32 mouse cellular contexts compared by ENCODE assay signal in the genomic region with DNA sequence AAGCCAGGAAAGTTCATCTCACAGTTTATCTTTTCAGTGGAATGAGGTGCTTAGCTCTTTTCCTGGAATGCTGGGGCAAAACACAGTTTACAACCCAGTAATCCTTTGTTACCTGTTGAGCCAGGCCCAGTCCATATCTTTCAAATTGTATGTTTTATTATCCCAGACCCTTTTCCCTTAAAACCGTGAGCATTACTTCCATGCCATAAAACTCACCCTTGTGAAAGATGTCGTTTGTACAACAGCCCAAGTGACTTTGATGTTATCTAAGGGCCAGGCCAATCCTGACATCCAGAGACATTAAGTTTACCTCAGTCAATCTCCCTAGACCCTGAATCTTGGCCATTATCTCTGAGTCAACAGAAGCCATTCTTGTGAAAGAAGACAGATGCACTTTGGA. TPM values are rescaled to one million over a fixed set of nuclear protein-coding genes. Genes with fewer than 3 reads are reported as not detected.
"Had no signal": no experiment of that assay in that cellular context is flagged by ENCODE, and none has a peak within 500 bp of the region (broad histone marks: within the 10 kb centered on the region; RNA-seq: fewer than 3 reads in every experiment).

No protein-coding gene starts in this region.

- DNase-seq: left cerebral cortex, postnatal 4 days; liver; liver, embryonic 13.5 days; liver, postnatal 0 days; lung, adult 2 months; lung, embryonic 14.5 days; lung, postnatal 10 days; lung, postnatal 14 days; lung, postnatal 36 days; lung, postnatal 4 days; midbrain, embryonic 14.5 days had no signal

- H3K27ac ChIP-seq: left cerebral cortex, adult 2 months; limb, embryonic 10.5 days; limb, embryonic 12.5 days; limb, embryonic 13.5 days; limb, embryonic 15.5 days; liver, embryonic 12.5 days; liver, embryonic 13.5 days; liver, embryonic 14.5 days; liver, embryonic 15.5 days; lung, embryonic 15.5 days; macrophage; midbrain, embryonic 10.5 days; midbrain, embryonic 12.5 days; midbrain, embryonic 13.5 days; midbrain, embryonic 15.5 days had no signal

- H3K9me3 ChIP-seq: limb, embryonic 10.5 days; limb, embryonic 12.5 days; limb, embryonic 13.5 days; limb, embryonic 15.5 days; liver, embryonic 12.5 days; liver, embryonic 13.5 days; liver, embryonic 15.5 days; lung, embryonic 15.5 days; megakaryocyte, embryonic 14.5 days; midbrain, embryonic 10.5 days; midbrain, embryonic 12.5 days; midbrain, embryonic 13.5 days; midbrain, embryonic 15.5 days had no signal

- H3K4me2 ChIP-seq: limb, embryonic 12.5 days; limb, embryonic 13.5 days; limb, embryonic 15.5 days; liver, embryonic 11.5 days; liver, embryonic 12.5 days; liver, embryonic 13.5 days; liver, embryonic 15.5 days; lung, embryonic 14.5 days; lung, embryonic 15.5 days; midbrain, embryonic 11.5 days; midbrain, embryonic 12.5 days; midbrain, embryonic 13.5 days; midbrain, embryonic 15.5 days had no signal

- H3K9ac ChIP-seq: limb, embryonic 12.5 days; limb, embryonic 13.5 days; limb, embryonic 15.5 days; liver, embryonic 12.5 days; liver, embryonic 13.5 days; liver, embryonic 14.5 days; liver, embryonic 15.5 days; liver, postnatal 0 days; lung, embryonic 14.5 days; lung, embryonic 15.5 days; midbrain, embryonic 12.5 days; midbrain, embryonic 13.5 days; midbrain, embryonic 15.5 days had no signal

- H3K4me1 ChIP-seq: limb, embryonic 10.5 days; limb, embryonic 12.5 days; limb, embryonic 13.5 days; limb, embryonic 15.5 days; liver, embryonic 12.5 days; liver, embryonic 13.5 days; liver, embryonic 15.5 days; lung, embryonic 15.5 days; megakaryocyte, embryonic 14.5 days; midbrain, embryonic 10.5 days; midbrain, embryonic 12.5 days; midbrain, embryonic 13.5 days; midbrain, embryonic 15.5 days had no signal

- ATAC-seq: liver, embryonic 12.5 days; liver, postnatal 0 days; lung, postnatal 0 days; midbrain, embryonic 13.5 days; midbrain, embryonic 15.5 days; midbrain, embryonic 16.5 days had no signal

- H3K27me3 ChIP-seq: limb, embryonic 12.5 days; limb, embryonic 15.5 days; liver, embryonic 12.5 days; liver, embryonic 13.5 days; liver, embryonic 15.5 days; lung, embryonic 15.5 days; megakaryocyte, embryonic 14.5 days; midbrain, embryonic 12.5 days; midbrain, embryonic 13.5 days; midbrain, embryonic 15.5 days had no signal

- H3K4me3 ChIP-seq: left cerebral cortex, adult 2 months; limb, embryonic 10.5 days; limb, embryonic 12.5 days; limb, embryonic 13.5 days; limb, embryonic 15.5 days; liver, embryonic 12.5 days; liver, embryonic 13.5 days; liver, embryonic 15.5 days; lung, embryonic 15.5 days; megakaryocyte, embryonic 14.5 days; midbrain, embryonic 10.5 days; midbrain, embryonic 12.5 days; midbrain, embryonic 13.5 days; midbrain, embryonic 15.5 days; myocyte had no signal

- H3K36me3 ChIP-seq: limb, embryonic 10.5 days; limb, embryonic 12.5 days; limb, embryonic 13.5 days; limb, embryonic 15.5 days; liver, embryonic 12.5 days; liver, embryonic 13.5 days; liver, embryonic 15.5 days; lung, embryonic 15.5 days; midbrain, embryonic 10.5 days; midbrain, embryonic 12.5 days; midbrain, embryonic 13.5 days; midbrain, embryonic 15.5 days had no signal

RNA-seq across cellular contexts. Expression of a gene that starts 23.4 kb away (rescaled TPM):
- polyA plus RNA-seq: liver, adult 2 months had no signal
